Mouse (Mus musculus): ENCODE measurements at regions not wholly inside any gene's neighbourhood (a gene's known extent, or its start where the extent isn't known, plus 50 kb on each side); places are given as distances from the start of the nearest gene placed in this dataset.

DNA sequence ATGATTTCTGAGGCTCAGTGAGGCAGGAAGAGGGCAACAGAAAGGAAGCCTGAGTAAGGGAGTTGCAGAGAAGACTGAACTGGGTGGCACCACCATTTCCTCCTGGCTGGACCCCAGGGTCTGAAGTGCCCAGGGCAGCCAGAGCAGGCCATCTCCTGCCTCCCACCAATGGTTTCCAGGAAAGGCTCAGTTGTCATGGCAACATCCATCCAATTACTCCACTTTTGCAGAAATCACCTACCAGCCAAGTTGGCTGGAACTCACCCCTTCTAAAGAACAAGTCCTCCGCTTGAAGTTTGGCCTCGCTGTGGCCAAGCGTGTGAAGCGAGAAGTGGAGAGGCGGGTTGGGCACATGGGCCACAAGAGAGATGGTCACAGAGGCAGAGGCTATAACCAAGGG is 67.8 kb downstream of the Gm11733 start:
- TF ChIP-seq CTCF (IDR thresholded peaks at IDR 0.05; ENCODE audit: borderline replicate concordance, control insufficient read depth, extremely low read depth, insufficient read depth, low read length, poor library complexity): no peak
- no peak for TF ChIP-seq POLR2A (IDR thresholded peaks at IDR 0.05; ENCODE audit: control insufficient read depth, extremely low read depth, insufficient read depth, low read length, poor library complexity)

Measured in thymus, adult 2 months (tissue).